Mouse (Mus musculus): ENCODE measurements at regions not wholly inside any gene's neighbourhood (a gene's known extent, or its start where the extent isn't known, plus 50 kb on each side); places are given as distances from the start of the nearest gene placed in this dataset.

DNA sequence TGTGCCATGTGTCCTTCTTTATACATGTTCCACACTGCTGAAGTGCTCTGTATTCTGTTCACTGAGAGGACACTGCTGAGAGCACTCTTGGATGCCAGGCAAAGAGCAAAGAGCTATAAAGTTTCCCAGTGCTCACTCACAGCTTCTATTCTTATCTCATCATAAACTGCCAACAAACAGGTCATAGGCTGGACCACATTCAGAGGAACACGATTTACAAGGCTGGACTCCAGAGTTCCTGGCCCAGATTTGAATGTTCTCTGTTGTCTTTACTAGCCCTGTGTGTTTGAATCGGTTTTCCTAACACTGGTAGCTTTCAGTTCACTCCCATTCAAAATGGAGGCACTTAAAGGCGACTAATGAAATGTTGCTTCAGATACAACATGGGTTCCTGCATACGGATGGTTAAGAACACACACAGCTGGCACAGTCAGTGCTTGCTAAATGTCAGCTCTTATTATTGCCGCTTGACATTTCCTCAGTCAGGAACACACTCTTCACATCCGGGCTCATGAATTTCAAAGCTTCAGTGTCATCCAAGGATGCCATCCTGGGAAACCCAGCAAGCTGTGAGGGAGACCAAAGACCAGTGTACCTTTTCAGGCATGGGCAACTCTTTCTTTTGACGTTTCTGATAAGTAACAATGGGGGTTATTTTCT lies 1203.8 kb downstream of the Gsdmc2 start:
- DNase-seq (ENCODE audit: low read depth, low spot score): no peak
- Histone ChIP-seq H3K9ac (ENCODE audit: insufficient read depth, low read depth, low read length, poor library complexity, severe bottlenecking) (no peak overlapping the region), H3K9me3 (ENCODE audit: control insufficient read depth, insufficient read depth, low read depth, low read length) (no peaks in the 10 kb centered on the region), H3K36me3 (ENCODE audit: control insufficient read depth, insufficient read depth, low read length, poor library complexity, severe bottlenecking) (no peaks in the 10 kb centered on the region), H3K4me1 (ENCODE audit: control insufficient read depth in 2 of 2, insufficient read depth in 2 of 2, low read length in 2 of 2, poor library complexity in 1 of 2) (no peaks in the 10 kb centered on the region), H3K4me3 (ENCODE audit: insufficient read depth in 1 of 2, low read depth in 1 of 2, low read length in 2 of 2, poor library complexity in 1 of 2, severe bottlenecking in 1 of 2) (no peak overlapping the region), H3K27ac (ENCODE audit: insufficient read depth, low read depth, low read length, poor library complexity, severe bottlenecking) (no peak overlapping the region)
- TF ChIP-seq HCFC1 (IDR thresholded peaks at IDR 0.05; ENCODE audit: borderline replicate concordance, insufficient read depth, low read length) (no peak), ZC3H11A (IDR thresholded peaks at IDR 0.05; ENCODE audit: borderline replicate concordance, low read depth, low read length) (no peak), ZNF384 (IDR thresholded peaks at IDR 0.05; ENCODE audit: low read depth, low read length) (no peak), CHD2 (IDR thresholded peaks at IDR 0.05; ENCODE audit: low read depth, low read length) (no peak), MAFK (IDR thresholded peaks at IDR 0.05; ENCODE audit: insufficient read depth, low read depth, low read length) (no peak)
- in situ Hi-C loops (cut with MboI; ENCODE audit: low sequenced_read_pairs in 2 of 2, unreplicated experiment in 2 of 2): no loop called here

DNA sequence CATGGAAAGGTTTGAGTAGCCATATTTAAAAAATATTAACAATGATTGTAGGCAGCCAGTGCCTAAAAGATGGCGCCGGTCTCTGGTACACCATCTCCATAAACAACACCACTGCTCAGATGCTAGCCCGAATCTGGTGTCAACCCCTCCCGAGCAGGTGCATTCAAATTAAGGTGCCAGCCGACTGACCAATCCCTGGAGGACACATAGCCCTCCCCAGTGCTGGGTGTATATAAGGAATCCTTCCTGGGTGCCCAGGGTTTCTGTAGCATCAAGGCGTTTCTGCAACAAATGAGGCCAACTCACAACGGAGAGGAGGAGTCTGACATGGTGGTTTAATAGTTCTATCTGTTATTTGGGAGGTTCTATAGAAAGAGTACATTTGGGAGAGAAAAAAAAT lies 1219.6 kb downstream of the Gsdmc2 start:
- Histone ChIP-seq H3K9ac (ENCODE audit: insufficient read depth, low read depth, low read length, poor library complexity, severe bottlenecking) (no peak overlapping the region), H3K9me3 (ENCODE audit: control insufficient read depth, insufficient read depth, low read depth, low read length) (no peaks in the 10 kb centered on the region), H3K4me1 (ENCODE audit: control insufficient read depth in 2 of 2, insufficient read depth in 2 of 2, low read length in 2 of 2, poor library complexity in 1 of 2) (no peaks in the 10 kb centered on the region), H3K36me3 (ENCODE audit: control insufficient read depth, insufficient read depth, low read length, poor library complexity, severe bottlenecking) (no peaks in the 10 kb centered on the region), H3K27ac (ENCODE audit: insufficient read depth, low read depth, low read length, poor library complexity, severe bottlenecking) (no peak overlapping the region), H3K4me3 (ENCODE audit: insufficient read depth in 1 of 2, low read depth in 1 of 2, low read length in 2 of 2, poor library complexity in 1 of 2, severe bottlenecking in 1 of 2) (no peak overlapping the region)
- in situ Hi-C loops (cut with MboI; ENCODE audit: low sequenced_read_pairs in 2 of 2, unreplicated experiment in 2 of 2): no loop called here
- TF ChIP-seq CHD2 (IDR thresholded peaks at IDR 0.05; ENCODE audit: low read depth, low read length) (no peak), MAFK (IDR thresholded peaks at IDR 0.05; ENCODE audit: insufficient read depth, low read depth, low read length) (no peak), ZNF384 (IDR thresholded peaks at IDR 0.05; ENCODE audit: low read depth, low read length) (no peak), ZC3H11A (IDR thresholded peaks at IDR 0.05; ENCODE audit: borderline replicate concordance, low read depth, low read length) (no peak), HCFC1 (IDR thresholded peaks at IDR 0.05; ENCODE audit: borderline replicate concordance, insufficient read depth, low read length) (no peak)
- DNase-seq (ENCODE audit: low read depth, low spot score): no peak

DNA sequence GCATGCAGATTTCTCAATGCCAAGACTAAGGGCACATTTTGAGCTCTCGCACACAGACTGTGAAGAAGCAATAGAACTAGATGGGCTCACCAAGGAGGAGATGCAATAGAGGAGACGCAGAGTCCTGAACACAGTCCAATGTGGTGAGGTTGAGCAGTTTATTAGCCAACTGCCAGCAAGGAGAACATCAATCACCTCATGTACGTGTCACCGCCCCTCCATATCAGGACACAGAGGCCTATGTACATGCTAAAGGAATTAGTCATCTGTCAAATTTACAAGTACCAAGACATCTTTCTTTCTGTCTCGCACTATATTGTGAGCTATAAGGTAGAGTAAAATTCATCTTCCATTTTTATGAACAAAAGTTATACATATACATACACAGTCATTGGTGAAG lies 1228.9 kb downstream of the Gsdmc2 start:
- in situ Hi-C loops (cut with MboI; ENCODE audit: low sequenced_read_pairs in 2 of 2, unreplicated experiment in 2 of 2): no loop called here
- Histone ChIP-seq H3K4me3 (ENCODE audit: insufficient read depth in 1 of 2, low read depth in 1 of 2, low read length in 2 of 2, poor library complexity in 1 of 2, severe bottlenecking in 1 of 2) (no peak overlapping the region), H3K9me3 (ENCODE audit: control insufficient read depth, insufficient read depth, low read depth, low read length) (no peaks in the 10 kb centered on the region), H3K9ac (ENCODE audit: insufficient read depth, low read depth, low read length, poor library complexity, severe bottlenecking) (no peak overlapping the region), H3K36me3 (ENCODE audit: control insufficient read depth, insufficient read depth, low read length, poor library complexity, severe bottlenecking) (no peaks in the 10 kb centered on the region), H3K4me1 (ENCODE audit: control insufficient read depth in 2 of 2, insufficient read depth in 2 of 2, low read length in 2 of 2, poor library complexity in 1 of 2) (no peaks in the 10 kb centered on the region), H3K27ac (ENCODE audit: insufficient read depth, low read depth, low read length, poor library complexity, severe bottlenecking) (no peak overlapping the region)
- DNase-seq (ENCODE audit: low read depth, low spot score): no peak
- TF ChIP-seq MAFK (IDR thresholded peaks at IDR 0.05; ENCODE audit: insufficient read depth, low read depth, low read length) (no peak), CHD2 (IDR thresholded peaks at IDR 0.05; ENCODE audit: low read depth, low read length) (no peak), ZC3H11A (IDR thresholded peaks at IDR 0.05; ENCODE audit: borderline replicate concordance, low read depth, low read length) (no peak), ZNF384 (IDR thresholded peaks at IDR 0.05; ENCODE audit: low read depth, low read length) (no peak), HCFC1 (IDR thresholded peaks at IDR 0.05; ENCODE audit: borderline replicate concordance, insufficient read depth, low read length) (no peak)

DNA sequence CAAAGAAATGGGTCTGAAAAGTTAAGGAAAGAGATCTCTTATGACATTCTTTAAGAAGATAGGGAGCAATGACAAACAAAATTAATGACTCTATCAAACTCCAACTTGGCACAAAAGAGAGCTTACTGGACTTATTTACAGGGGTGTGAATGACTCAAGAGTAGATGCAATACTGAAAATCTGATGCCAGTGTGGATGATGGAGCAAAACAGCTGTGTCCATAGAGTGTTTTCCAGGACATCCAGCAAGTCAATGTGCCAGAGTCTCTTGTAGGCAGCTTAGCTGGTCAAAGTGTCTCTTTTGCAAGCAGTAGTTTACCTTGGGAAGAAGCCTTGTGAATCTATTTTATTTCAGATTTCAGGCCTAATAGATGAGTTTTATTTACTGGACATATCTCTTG lies 1248.2 kb downstream of the Gsdmc2 start:
- in situ Hi-C loops (cut with MboI; ENCODE audit: low sequenced_read_pairs in 2 of 2, unreplicated experiment in 2 of 2): no loop called here
- H3K4me1 ChIP-seq (ENCODE audit: control insufficient read depth in 2 of 2, insufficient read depth in 2 of 2, low read length in 2 of 2, poor library complexity in 1 of 2): no peaks in the 10 kb centered on the region
- no peak for DNase-seq (ENCODE audit: low read depth, low spot score)

More for the DNA sequence above, 1248.2 kb downstream of the Gsdmc2 start:
- no peak for TF ChIP-seq ZNF384 (IDR thresholded peaks at IDR 0.05; ENCODE audit: low read depth, low read length)
- no peak for TF ChIP-seq ZC3H11A (IDR thresholded peaks at IDR 0.05; ENCODE audit: borderline replicate concordance, low read depth, low read length)
- no peak for TF ChIP-seq MAFK (IDR thresholded peaks at IDR 0.05; ENCODE audit: insufficient read depth, low read depth, low read length)
- TF ChIP-seq CHD2 (IDR thresholded peaks at IDR 0.05; ENCODE audit: low read depth, low read length): no peak
- Histone ChIP-seq H3K9me3 (ENCODE audit: control insufficient read depth, insufficient read depth, low read depth, low read length) (no peaks in the 10 kb centered on the region), H3K36me3 (ENCODE audit: control insufficient read depth, insufficient read depth, low read length, poor library complexity, severe bottlenecking) (no peaks in the 10 kb centered on the region), H3K9ac (ENCODE audit: insufficient read depth, low read depth, low read length, poor library complexity, severe bottlenecking) (no peak overlapping the region), H3K27ac (ENCODE audit: insufficient read depth, low read depth, low read length, poor library complexity, severe bottlenecking) (no peak overlapping the region), H3K4me3 (ENCODE audit: insufficient read depth in 1 of 2, low read depth in 1 of 2, low read length in 2 of 2, poor library complexity in 1 of 2, severe bottlenecking in 1 of 2) (no peak overlapping the region)

Data from ES-E14 (cell line).